Mouse (Mus musculus): ENCODE measurements around the gene Abcc12. TPM values are rescaled to one million over a fixed set of nuclear protein-coding genes. Genes with fewer than 3 reads are reported as not detected.

Abcc12 gene
- total and polyA plus RNA-seq, 3 experiments, result not detected

- Histone ChIP-seq H3K79me2 (replicated peaks; ENCODE audit: control insufficient read depth, extremely low read depth, insufficient read depth, poor library complexity, severe bottlenecking) (no peaks in the 10 kb centered on the region), H3K4me1 (ENCODE audit: control insufficient read depth in 1 of 2, insufficient read depth in 2 of 2) (no peaks in the 10 kb centered on the region), H3K4me2 (ENCODE audit: insufficient read depth, low read depth, poor library complexity, severe bottlenecking) (no peak overlapping the region), H3K27me3 (replicated peaks) (peaks cover 3% of the 10 kb centered on the region), H3K9me3 (replicated peaks; ENCODE audit: low read length) (no peaks in the 10 kb centered on the region), H3K36me3 (replicated peaks in 1 of 2; ENCODE audit: control insufficient read depth in 1 of 2, insufficient read depth in 1 of 2, low read length in 1 of 2) (no peaks in the 10 kb centered on the region), H3K9ac (ENCODE audit: insufficient read depth, low read depth) (no peak overlapping the region), H3K4me3 (replicated peaks in 1 of 3; ENCODE audit: low read depth in 2 of 3, low read length in 2 of 3, poor library complexity in 1 of 3) (no peak overlapping the region), H3K27ac (ENCODE audit: insufficient read depth, low read depth) (no peak overlapping the region)
- in situ Hi-C loops (cut with MboI; ENCODE audit: low pct_ligation_motif_present, low pct_unique_long_range_greater_than_20kb, low sequenced_read_pairs), result no loop called here
- DNase-seq (ENCODE audit: extremely low read depth), result no peak
- dilution Hi-C loops (cut with MboI; ENCODE audit: extremely low pct_ligation_motif_present, extremely low pct_unique_long_range_greater_than_20kb, low sequenced_read_pairs), result no loop called here
- no peak for TF ChIP-seq RCOR1 (conservative IDR thresholded peaks at IDR 0.05; ENCODE audit: low read depth, low read length)
- no peak for TF ChIP-seq IRF4 (IDR thresholded peaks at IDR 0.05; ENCODE audit: low read depth, low read length)
- TF ChIP-seq MAX (IDR thresholded peaks at IDR 0.05; ENCODE audit: low read length), result no peak
- no peak for TF ChIP-seq ZMIZ1 (IDR thresholded peaks at IDR 0.05; ENCODE audit: low read depth, low read length)
- no peak for TF ChIP-seq ELF1 (IDR thresholded peaks at IDR 0.05; ENCODE audit: low read depth, low read length)
- no peak for TF ChIP-seq USF1 (IDR thresholded peaks at IDR 0.05; ENCODE audit: low read depth, low read length)
- no peak for TF ChIP-seq ZKSCAN1 (IDR thresholded peaks at IDR 0.05; ENCODE audit: borderline replicate concordance, low read depth, low read length)
- no peak for TF ChIP-seq PAX5 (IDR thresholded peaks at IDR 0.05; ENCODE audit: low read length)
- TF ChIP-seq JUN (IDR thresholded peaks at IDR 0.05; ENCODE audit: insufficient read depth, low read depth, low read length), result no peak
- TF ChIP-seq HCFC1 (IDR thresholded peaks at IDR 0.05; ENCODE audit: low read depth, low read length), result no peak
- no peak for TF ChIP-seq ZNF384 (IDR thresholded peaks at IDR 0.05; ENCODE audit: low read depth, low read length)
- TF ChIP-seq MXI1 (IDR thresholded peaks at IDR 0.05; ENCODE audit: low read depth, low read length), result no peak
- TF ChIP-seq ZC3H11A (IDR thresholded peaks at IDR 0.05; ENCODE audit: low read depth, low read length), result no peak
- TF ChIP-seq MYC (IDR thresholded peaks at IDR 0.05; ENCODE audit: low read depth, low read length), result no peak
- TF ChIP-seq BHLHE40 (IDR thresholded peaks at IDR 0.05; ENCODE audit: low read depth, low read length), result no peak
These were observed 106.0 kb downstream of the Abcc12 start for GRCm38 (mm10) chr8:86474461-86474860.

GRCm38 (mm10) chr8:86473121-86473520, 107.4 kb downstream of the Abcc12 start:
- in situ Hi-C loops (cut with MboI; ENCODE audit: low pct_ligation_motif_present, low pct_unique_long_range_greater_than_20kb, low sequenced_read_pairs), result no loop called here
- TF ChIP-seq KAT2A (IDR thresholded peaks at IDR 0.05; ENCODE audit: insufficient replicate concordance, low read length) (no peak), HCFC1 (IDR thresholded peaks at IDR 0.05; ENCODE audit: low read depth, low read length) (no peak), RCOR1 (conservative IDR thresholded peaks at IDR 0.05; ENCODE audit: low read depth, low read length) (no peak), MXI1 (IDR thresholded peaks at IDR 0.05; ENCODE audit: low read depth, low read length) (no peak), E2F4 (IDR thresholded peaks at IDR 0.05; ENCODE audit: insufficient replicate concordance, low read depth, low read length) (no peak), ELF1 (IDR thresholded peaks at IDR 0.05; ENCODE audit: low read depth, low read length) (no peak), MAFK (IDR thresholded peaks at IDR 0.05; ENCODE audit: insufficient replicate concordance, low read length) (no peak), TCF12 (IDR thresholded peaks at IDR 0.05; ENCODE audit: low read depth, low read length) (no peak), IRF4 (IDR thresholded peaks at IDR 0.05; ENCODE audit: low read depth, low read length) (no peak), JUND (conservative IDR thresholded peaks at IDR 0.05; ENCODE audit: low read depth, low read length) (no peak), ZC3H11A (IDR thresholded peaks at IDR 0.05; ENCODE audit: low read depth, low read length) (no peak), CHD1 (IDR thresholded peaks at IDR 0.05; ENCODE audit: low read depth, low read length) (no peak), CHD2 (IDR thresholded peaks at IDR 0.05; ENCODE audit: low read length) (no peak), ZMIZ1 (IDR thresholded peaks at IDR 0.05; ENCODE audit: low read depth, low read length) (no peak)
- DNase-seq (ENCODE audit: extremely low read depth), result no peak

More at GRCm38 (mm10) chr8:86473121-86473520, 107.4 kb downstream of the Abcc12 start:
- H3K79me2 ChIP-seq (replicated peaks; ENCODE audit: control insufficient read depth, extremely low read depth, insufficient read depth, poor library complexity, severe bottlenecking), result no peaks in the 10 kb centered on the region
- no peak overlapping the region for H3K9ac ChIP-seq (ENCODE audit: insufficient read depth, low read depth)
- H3K4me2 ChIP-seq (ENCODE audit: insufficient read depth, low read depth, poor library complexity, severe bottlenecking), result no peak overlapping the region
- peaks cover 5% of the 10 kb centered on the region for H3K27me3 ChIP-seq (replicated peaks)
- no peaks in the 10 kb centered on the region for H3K4me1 ChIP-seq (ENCODE audit: control insufficient read depth in 1 of 2, insufficient read depth in 2 of 2)
- H3K4me3 ChIP-seq (replicated peaks in 1 of 3; ENCODE audit: low read depth in 2 of 3, low read length in 2 of 3, poor library complexity in 1 of 3), result no peak overlapping the region
- no peaks in the 10 kb centered on the region for H3K9me3 ChIP-seq (replicated peaks; ENCODE audit: low read length)
- H3K36me3 ChIP-seq (replicated peaks in 1 of 2; ENCODE audit: control insufficient read depth in 1 of 2, insufficient read depth in 1 of 2, low read length in 1 of 2), result no peaks in the 10 kb centered on the region
- dilution Hi-C loops (cut with MboI; ENCODE audit: extremely low pct_ligation_motif_present, extremely low pct_unique_long_range_greater_than_20kb, low sequenced_read_pairs), result no loop called here
- no peak overlapping the region for H3K27ac ChIP-seq (ENCODE audit: insufficient read depth, low read depth)
